Mouse (Mus musculus) heart, embryonic 16.5 days (tissue): ENCODE results near the gene Tsga10ip. TPM values are rescaled to one million over a fixed set of nuclear protein-coding genes. Genes with fewer than 3 reads are reported as not detected.
"Not testable (repeated sequence)": the region's sequence is repeated elsewhere in the genome, so short reads cannot be mapped to it uniquely, and the experiment has no call there.

ENCODE experiments used
- ATAC-seq: fragments of 200-750 bp; cut with Nextera tagmentation; replicated peaks from 2 replicates; pipeline ENCODE4 v1.8.0; 2017; ENCODE audit warnings: moderate number of reproducible peaks; ENCODE audit not compliant: insufficient read depth, low FRiP score; ENCODE audit errors: extremely low read depth
- H3K27ac ChIP-seq: fragments of 300-500 bp; sonication (generic); 2 replicates; pipeline ENCODE4 v1.5.1; 2014; ENCODE audit warnings: mild to moderate bottlenecking, low read length, control low read depth, moderate library complexity
- H3K27me3 ChIP-seq: fragments of 300-500 bp; sonication (generic); 2 replicates; pipeline ENCODE4 v1.6.1; 2014; ENCODE audit warnings: low read length, mixed read lengths; ENCODE audit not compliant: control insufficient read depth, insufficient read depth
- H3K36me3 ChIP-seq: fragments of 300-500 bp; sonication (generic); 2 replicates; pipeline ENCODE4 v1.6.1; 2014; ENCODE audit not compliant: control insufficient read depth, insufficient read depth
- H3K4me1 ChIP-seq: fragments of 300-500 bp; sonication (generic); 2 replicates; pipeline ENCODE4 v1.6.1; 2014; ENCODE audit warnings: low read length, mixed read lengths; ENCODE audit not compliant: control insufficient read depth, insufficient read depth
- H3K4me2 ChIP-seq: fragments of 300-500 bp; sonication (generic); 2 replicates; pipeline ENCODE4 v1.6.1; 2014; ENCODE audit warnings: low read depth, mild to moderate bottlenecking, control low read depth, low read length
- H3K4me3 ChIP-seq: fragments of 300-500 bp; sonication (generic); 2 replicates; pipeline ENCODE4 v1.5.1; 2014; ENCODE audit warnings: mild to moderate bottlenecking, control low read depth, low read length
- H3K9ac ChIP-seq: fragments of 300-500 bp; sonication (generic); 2 replicates; pipeline ENCODE4 v1.6.1; 2014; ENCODE audit warnings: low read length, control low read depth
- H3K9me3 ChIP-seq: fragments of 300-500 bp; sonication (generic); replicated peaks from 2 replicates; pipeline ENCODE4 v1.6.1; 2016; ENCODE audit warnings: low read length; ENCODE audit not compliant: control insufficient read depth
- WGBS: fragments of 180-500 bp; shearing (Covaris S2); extraction: QIAGEN DNeasy Blood & Tissue Kit; methylation state at CpG from one replicate; pipeline ENCODE4 v1.1.7; 2014; 5-methylcytosine and 5-hydroxymethylcytosine counted together
- polyA plus RNA-seq: library from polyadenylated mRNA; unstranded; fragments of >200 nt; fragmentation: Nextera tagmentation; extraction: Ambion mirVana; gene quantifications from 2 replicates; pipeline ENCODE4 v1.2.1, GENCODE M21; 2015

Tsga10ip gene
- polyA plus RNA-seq, 1 experiment from 2014 or later: 2.1 TPM

DNA sequence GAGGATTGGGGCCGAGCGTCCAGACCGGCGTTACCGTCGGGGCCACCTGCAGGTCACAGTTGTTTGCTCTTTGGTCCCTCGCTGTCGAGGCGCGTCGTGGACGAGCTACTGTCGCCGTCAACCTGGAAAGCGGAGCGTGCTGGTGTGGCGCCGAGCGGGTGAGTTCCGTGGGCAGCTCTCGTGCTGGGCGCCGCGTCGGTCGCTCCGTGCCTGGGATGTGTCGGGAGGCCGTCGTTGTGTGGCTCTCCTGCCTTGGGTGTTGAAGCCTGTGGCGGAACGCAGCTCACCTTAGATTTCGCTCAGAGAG is 35.3 kb downstream of the Tsga10ip start, which contains the start of gene Banf1:
Banf1 (minus strand) TSS at position 116 of the 307 bp plus-strand sequence.
- Histone ChIP-seq H3K27ac (peak within 1 kb of the TSS; percentile 98), H3K4me2 (peak within 1 kb of the TSS; percentile 98), H3K36me3 (peaks cover 39% of the 10 kb centered on the region), H3K9me3 (no peaks in the 10 kb centered on the region), H3K4me3 (peak within 1 kb of the TSS; percentile 99), H3K27me3 (no peaks in the 10 kb centered on the region), H3K9ac (peak within 1 kb of the TSS; percentile 90), H3K4me1 (peaks cover 16% of the 10 kb centered on the region)
- WGBS: 0% methylated on average over 33 of the region's 33 CpGs
- ATAC-seq: no peak

GRCm38 (mm10) chr19:5366175-5367052 is 35.9 kb downstream of the Tsga10ip start, which contains the start of gene Eif1ad:
Gene Eif1ad (plus strand): TSS chr19:5366741.
- WGBS: under 1% methylated on average over 78 of the region's 92 CpGs
- Histone ChIP-seq H3K27me3 (no peaks in the 10 kb centered on the region), H3K4me2 (peak within 1 kb of the TSS; percentile 98), H3K4me3 (peak within 1 kb of the TSS; percentile 99), H3K4me1 (peaks cover 20% of the 10 kb centered on the region), H3K9me3 (no peaks in the 10 kb centered on the region), H3K9ac (peak within 1 kb of the TSS; percentile 90), H3K27ac (peak within 1 kb of the TSS; percentile 98), H3K36me3 (peaks cover 34% of the 10 kb centered on the region)
- ATAC-seq: peak; percentile 91

DNA sequence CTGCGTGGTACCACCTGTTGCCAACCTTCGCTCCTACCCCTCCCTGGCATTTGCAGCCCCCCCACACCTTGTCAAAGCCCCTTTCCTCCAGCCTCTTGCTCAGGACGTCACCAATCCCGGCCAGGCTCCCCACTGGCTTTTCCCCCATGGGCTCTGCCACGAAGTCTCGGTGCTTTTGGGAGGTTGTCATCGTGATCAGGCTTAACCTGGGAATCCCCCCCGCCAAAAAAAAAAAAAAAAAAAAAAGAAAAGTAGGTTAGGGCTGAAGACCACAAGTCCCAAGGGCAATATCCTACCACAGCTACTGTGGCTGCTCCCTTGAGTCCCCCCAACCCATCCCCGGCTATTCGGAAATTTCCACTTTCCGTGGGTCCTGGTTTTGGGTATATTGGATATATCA is 36.6 kb downstream of the Tsga10ip start:
- peaks cover 20% of the 10 kb centered on the region for H3K4me1 ChIP-seq
- H3K4me3 ChIP-seq: peak overlapping the region; percentile 99
- H3K27me3 ChIP-seq: no peaks in the 10 kb centered on the region
- H3K36me3 ChIP-seq: peaks cover 30% of the 10 kb centered on the region
- no peak for ATAC-seq
- peak overlapping the region; percentile 98 for H3K27ac ChIP-seq
- H3K4me2 ChIP-seq: peak overlapping the region; percentile 98
- H3K9me3 ChIP-seq: no peaks in the 10 kb centered on the region
- peak overlapping the region; percentile 90 for H3K9ac ChIP-seq
- 16% methylated on average over 11 of the region's 11 CpGs for WGBS

- ATAC-seq: no peak
- 80% methylated on average over 2 of the region's 2 CpGs for WGBS
- H3K27me3 ChIP-seq: no peaks in the 10 kb centered on the region
- no peak overlapping the region for H3K9ac ChIP-seq
- peaks cover 16% of the 10 kb centered on the region for H3K36me3 ChIP-seq
- peaks cover 20% of the 10 kb centered on the region for H3K4me1 ChIP-seq
- H3K27ac ChIP-seq: no peak overlapping the region
- H3K4me2 ChIP-seq: no peak overlapping the region
- H3K9me3 ChIP-seq: no peaks in the 10 kb centered on the region
- H3K4me3 ChIP-seq: no peak overlapping the region
Observed at GRCm38 (mm10) chr19:5364124-5364523, 38.2 kb downstream of the Tsga10ip start.

DNA sequence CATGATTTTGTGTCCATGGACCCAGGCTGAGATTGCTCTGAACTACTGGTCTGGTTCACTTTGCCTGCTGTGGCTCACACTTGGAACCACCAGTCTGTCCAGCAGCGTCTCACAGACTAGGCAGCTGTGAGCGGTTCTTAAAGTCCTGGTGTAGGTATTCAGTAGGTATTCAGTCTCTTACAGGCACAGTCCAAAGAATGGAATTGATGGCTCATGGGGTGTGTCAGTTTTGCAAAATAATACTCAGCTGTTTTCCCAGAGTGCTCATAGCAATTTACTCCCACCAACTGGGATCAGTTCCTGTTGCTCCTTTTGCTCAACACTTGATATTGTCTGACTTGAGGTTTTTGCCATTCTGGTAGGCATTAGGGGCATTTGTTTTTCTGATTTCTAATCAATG is 40.1 kb downstream of the Tsga10ip start:
- ATAC-seq: no peak
- H3K9me3 ChIP-seq: no peaks in the 10 kb centered on the region
- H3K36me3 ChIP-seq: peaks cover 8% of the 10 kb centered on the region
- H3K4me3 ChIP-seq: no peak overlapping the region
- no peak overlapping the region for H3K4me2 ChIP-seq
- WGBS: 81% methylated on average over 2 of the region's 2 CpGs
- H3K9ac ChIP-seq: 0 out of 2 replicates have a peak overlapping the region, but pooled peaks have one; percentile 30
- H3K27me3 ChIP-seq: no peaks in the 10 kb centered on the region
- peaks cover 10% of the 10 kb centered on the region for H3K4me1 ChIP-seq
- peak overlapping the region; percentile 48; the same call in 1 of the 2 replicates for H3K27ac ChIP-seq

- no peaks in the 10 kb centered on the region for H3K4me1 ChIP-seq
- no CpG with 5 or more reads among the region's 1 CpGs for WGBS
- no peaks in the 10 kb centered on the region for H3K27me3 ChIP-seq
- H3K4me3 ChIP-seq: no peak overlapping the region
- no peaks in the 10 kb centered on the region for H3K9me3 ChIP-seq
- H3K36me3 ChIP-seq: no peaks in the 10 kb centered on the region
- H3K27ac ChIP-seq: no peak overlapping the region
- no peak overlapping the region for H3K4me2 ChIP-seq
- no peak for ATAC-seq
- H3K9ac ChIP-seq: no peak overlapping the region
Observed at GRCm38 (mm10) chr19:5356080-5356479, 46.2 kb downstream of the Tsga10ip start.

DNA sequence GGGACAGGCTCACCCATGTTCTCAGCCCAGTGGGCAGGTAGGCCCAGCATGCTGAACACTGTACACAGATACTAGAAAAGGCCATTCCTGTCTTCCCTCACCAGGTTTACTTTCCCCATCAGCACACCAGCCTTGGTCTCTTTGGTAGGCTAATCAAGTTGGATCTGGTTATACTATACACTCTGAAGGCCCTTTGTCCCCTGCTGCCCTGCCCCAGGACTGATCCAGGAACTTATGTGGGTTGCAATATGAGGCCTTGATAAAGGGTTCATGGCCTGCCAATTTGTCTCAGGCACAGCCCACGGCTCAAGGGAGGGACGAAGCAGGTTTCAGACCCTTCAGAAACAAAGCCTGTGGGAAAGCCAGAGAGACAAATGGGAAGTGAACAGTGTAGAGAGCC is 48.7 kb downstream of the Tsga10ip start:
- ATAC-seq: no peak
- no peaks in the 10 kb centered on the region for H3K27me3 ChIP-seq
- 57% methylated on average over 2 of the region's 2 CpGs for WGBS
- no peak overlapping the region for H3K4me2 ChIP-seq
- H3K9me3 ChIP-seq: no peaks in the 10 kb centered on the region
- peaks cover 5% of the 10 kb centered on the region for H3K4me1 ChIP-seq
- H3K36me3 ChIP-seq: no peaks in the 10 kb centered on the region
- H3K9ac ChIP-seq: no peak overlapping the region
- no peak overlapping the region for H3K27ac ChIP-seq
- H3K4me3 ChIP-seq: no peak overlapping the region

DNA sequence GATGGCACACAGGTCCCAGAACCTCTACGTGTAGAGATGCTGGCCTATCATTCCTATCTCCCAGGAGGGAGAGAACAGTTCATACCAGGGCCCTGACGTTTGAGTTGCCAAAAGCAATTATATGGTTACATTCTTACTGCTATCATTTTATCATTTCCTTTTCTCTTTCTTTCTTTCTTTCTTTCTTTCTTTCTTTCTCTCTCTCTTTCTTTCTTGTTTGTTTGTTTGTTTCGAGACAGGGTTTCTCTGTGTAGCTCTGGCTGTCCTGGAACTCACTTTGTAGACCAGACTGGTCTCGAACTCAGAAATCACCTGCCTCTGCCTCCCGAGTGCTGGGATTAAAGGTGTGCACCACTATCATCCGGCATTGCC is 52.8 kb downstream of the Tsga10ip start, which contains the start of gene Cst6:
Cst6 (minus strand) TSS at position 73 of the 372 bp plus-strand sequence.
- Histone ChIP-seq H3K4me2 (peak within 1 kb of the TSS; percentile 89), H3K4me3 (peak within 1 kb of the TSS; percentile 55), H3K9ac (peak within 1 kb of the TSS; percentile 74)
- H3K9me3 ChIP-seq, H3K27ac ChIP-seq, H3K4me1 ChIP-seq, ATAC-seq, H3K27me3 ChIP-seq, H3K36me3 ChIP-seq: not testable (repeated sequence)
- WGBS: 64% methylated on average over 6 of the region's 6 CpGs
